Mouse (Mus musculus) liver, embryonic 12.5 days (tissue): Measurements from ENCODE around the gene Hexb. TPM values are rescaled to one million over a fixed set of nuclear protein-coding genes. Genes with fewer than 3 reads are reported as not detected.

ENCODE experiments used
- ATAC-seq: fragments of 200-750 bp; cut with Nextera tagmentation; 2 replicates; pipeline ENCODE4 v1.8.0; 2017; ENCODE audit warnings: moderate number of reproducible peaks, mild to moderate bottlenecking, moderate library complexity
- H3K27ac ChIP-seq: fragments of 300-500 bp; sonication (generic); 2 replicates; pipeline ENCODE4 v1.5.1; 2016; ENCODE audit warnings: mild to moderate bottlenecking
- H3K27me3 ChIP-seq: fragments of 300-500 bp; sonication (generic); replicated peaks from 2 replicates; pipeline ENCODE4 v1.6.1; 2016; ENCODE audit warnings: mild to moderate bottlenecking, moderate library complexity
- H3K36me3 ChIP-seq: fragments of 300-500 bp; sonication (generic); 2 replicates; pipeline ENCODE4 v1.6.1; 2016; ENCODE audit warnings: mild to moderate bottlenecking, moderate library complexity
- H3K4me1 ChIP-seq: fragments of 300-500 bp; sonication (generic); 2 replicates; pipeline ENCODE4 v1.6.1; 2016
- H3K4me2 ChIP-seq: fragments of 300-500 bp; sonication (generic); 2 replicates; pipeline ENCODE4 v1.6.1; 2016; ENCODE audit warnings: mild to moderate bottlenecking, moderate library complexity
- H3K4me3 ChIP-seq: fragments of 300-500 bp; sonication (generic); 2 replicates; pipeline ENCODE4 v1.5.1; 2016; ENCODE audit warnings: mild to moderate bottlenecking, moderate library complexity
- H3K9ac ChIP-seq: fragments of 300-500 bp; sonication (generic); 2 replicates; pipeline ENCODE4 v1.6.1; 2016; ENCODE audit warnings: mild to moderate bottlenecking, moderate library complexity
- H3K9me3 ChIP-seq: fragments of 300-500 bp; sonication (generic); replicated peaks from 2 replicates; pipeline ENCODE4 v1.6.1; 2016; ENCODE audit warnings: mild to moderate bottlenecking, moderate library complexity
- WGBS: fragments of 180-500 bp; shearing (Covaris S2); methylation state at CpG from one replicate; pipeline ENCODE4 v1.1.7; 2016; ENCODE audit not compliant: insufficient replicate concordance; 5-methylcytosine and 5-hydroxymethylcytosine counted together
- polyA plus RNA-seq: library from polyadenylated mRNA; unstranded; fragments of >200 nt; fragmentation: Nextera tagmentation; extraction: Ambion mirVana; gene quantifications from 2 replicates; pipeline ENCODE4 v1.2.1, GENCODE M21; 2016

Gene Hexb
- polyA plus RNA-seq, 1 experiment from 2014 or later: 14.1 TPM

GRCm38 (mm10) chr13:97239343-97240180, 41.4 kb upstream of the Hexb start:
- Histone ChIP-seq H3K4me2 (peak overlapping the region; percentile 89), H3K9ac (no peak overlapping the region), H3K27ac (peak overlapping the region; percentile 37; the same call in 1 of the 2 replicates), H3K27me3 (peaks cover 43% of the 10 kb centered on the region), H3K4me3 (peak overlapping the region; percentile 7), H3K9me3 (no peaks in the 10 kb centered on the region), H3K36me3 (no peaks in the 10 kb centered on the region), H3K4me1 (peaks cover 54% of the 10 kb centered on the region)
- ATAC-seq: no peak
- 3% methylated on average over 23 of the region's 23 CpGs for WGBS

GRCm38 (mm10) chr13:97238181-97238981, 40.2 kb upstream of the Hexb start:
- Histone ChIP-seq H3K4me1 (peaks cover 42% of the 10 kb centered on the region), H3K36me3 (no peaks in the 10 kb centered on the region), H3K27ac (no peak overlapping the region), H3K4me3 (no peak overlapping the region), H3K4me2 (no peak overlapping the region), H3K27me3 (peaks cover 43% of the 10 kb centered on the region), H3K9ac (no peak overlapping the region), H3K9me3 (no peaks in the 10 kb centered on the region)
- 35% methylated on average over 16 of the region's 16 CpGs for WGBS
- ATAC-seq: no peak

- no peak overlapping the region for H3K4me3 ChIP-seq
- H3K27ac ChIP-seq: no peak overlapping the region
- H3K4me1 ChIP-seq: peaks cover 35% of the 10 kb centered on the region; the same call in 1 of the 2 replicates
- ATAC-seq: no peak
- H3K9ac ChIP-seq: no peak overlapping the region
- no peaks in the 10 kb centered on the region for H3K36me3 ChIP-seq
- no peaks in the 10 kb centered on the region for H3K9me3 ChIP-seq
- 53% methylated on average over 3 of the region's 3 CpGs for WGBS
- H3K27me3 ChIP-seq: peaks cover 43% of the 10 kb centered on the region
- H3K4me2 ChIP-seq: no peak overlapping the region
These were observed 39.5 kb upstream of the Hexb start for GRCm38 (mm10) chr13:97237700-97238099.

- H3K4me1 ChIP-seq: peaks cover 20% of the 10 kb centered on the region; the same call in 1 of the 2 replicates
- no peak overlapping the region for H3K27ac ChIP-seq
- no peaks in the 10 kb centered on the region for H3K9me3 ChIP-seq
- no peak overlapping the region for H3K4me2 ChIP-seq
- no peaks in the 10 kb centered on the region for H3K36me3 ChIP-seq
- WGBS: 65% methylated on average over 6 of the region's 6 CpGs
- H3K4me3 ChIP-seq: no peak overlapping the region
- H3K9ac ChIP-seq: no peak overlapping the region
- no peak for ATAC-seq
- peaks cover 33% of the 10 kb centered on the region for H3K27me3 ChIP-seq
These were observed 37.8 kb upstream of the Hexb start for GRCm38 (mm10) chr13:97235911-97236310.

- ATAC-seq: no peak
- Histone ChIP-seq H3K4me2 (peak overlapping the region; percentile 57), H3K4me3 (peak overlapping the region; percentile 28), H3K9me3 (no peaks in the 10 kb centered on the region), H3K9ac (no peak overlapping the region), H3K4me1 (peaks cover 16% of the 10 kb centered on the region; the same call in 1 of the 2 replicates), H3K27ac (no peak overlapping the region), H3K27me3 (peaks cover 24% of the 10 kb centered on the region), H3K36me3 (no peaks in the 10 kb centered on the region)
- 17% methylated on average over 17 of the region's 17 CpGs for WGBS
These were observed 36.7 kb upstream of the Hexb start for GRCm38 (mm10) chr13:97234785-97235417.

- Histone ChIP-seq H3K4me3 (no peak overlapping the region), H3K36me3 (no peaks in the 10 kb centered on the region), H3K9ac (no peak overlapping the region), H3K4me1 (peaks cover 2% of the 10 kb centered on the region; the same call in 1 of the 2 replicates), H3K27ac (no peak overlapping the region), H3K9me3 (no peaks in the 10 kb centered on the region), H3K4me2 (no peak overlapping the region), H3K27me3 (peaks cover 5% of the 10 kb centered on the region; the same call in 1 of the 2 replicates)
- 61% methylated on average over 2 of the region's 2 CpGs for WGBS
- no peak for ATAC-seq
These were observed 34.9 kb upstream of the Hexb start for GRCm38 (mm10) chr13:97233092-97233491.

- no peak for ATAC-seq
- no peaks in the 10 kb centered on the region for H3K27me3 ChIP-seq
- no peak overlapping the region for H3K27ac ChIP-seq
- no peaks in the 10 kb centered on the region for H3K4me1 ChIP-seq
- no peaks in the 10 kb centered on the region for H3K36me3 ChIP-seq
- H3K9me3 ChIP-seq: no peaks in the 10 kb centered on the region
- no peak overlapping the region for H3K4me2 ChIP-seq
- no peak overlapping the region for H3K9ac ChIP-seq
- WGBS: 52% methylated on average over 3 of the region's 3 CpGs
- H3K4me3 ChIP-seq: no peak overlapping the region
These were observed 31.9 kb upstream of the Hexb start for GRCm38 (mm10) chr13:97230101-97230500.

- H3K36me3 ChIP-seq: no peaks in the 10 kb centered on the region
- H3K9me3 ChIP-seq: no peaks in the 10 kb centered on the region
- no peak overlapping the region for H3K4me3 ChIP-seq
- H3K27ac ChIP-seq: no peak overlapping the region
- no peak overlapping the region for H3K9ac ChIP-seq
- H3K4me1 ChIP-seq: peaks cover 5% of the 10 kb centered on the region; the same call in 1 of the 2 replicates
- H3K27me3 ChIP-seq: no peaks in the 10 kb centered on the region
- H3K4me2 ChIP-seq: no peak overlapping the region
- 75% methylated on average over 3 of the region's 3 CpGs for WGBS
- no peak for ATAC-seq
These were observed 29.6 kb upstream of the Hexb start for GRCm38 (mm10) chr13:97227795-97228194.

- 0 out of 2 replicates have a peak overlapping the region, but pooled peaks have one; percentile 56 for H3K27ac ChIP-seq
- ATAC-seq: no peak
- no peaks in the 10 kb centered on the region for H3K36me3 ChIP-seq
- H3K27me3 ChIP-seq: no peaks in the 10 kb centered on the region
- no peak overlapping the region for H3K4me3 ChIP-seq
- no peaks in the 10 kb centered on the region for H3K9me3 ChIP-seq
- H3K9ac ChIP-seq: no peak overlapping the region
- WGBS: 64% methylated on average over 17 of the region's 17 CpGs
- no peak overlapping the region for H3K4me2 ChIP-seq
- H3K4me1 ChIP-seq: peaks cover 5% of the 10 kb centered on the region; the same call in 1 of the 2 replicates
These were observed 27.0 kb upstream of the Hexb start for GRCm38 (mm10) chr13:97225130-97225529.

GRCm38 (mm10) chr13:97224341-97224982, 26.3 kb upstream of the Hexb start:
- Histone ChIP-seq H3K4me1 (peaks cover 5% of the 10 kb centered on the region; the same call in 1 of the 2 replicates), H3K27ac (peak overlapping the region; percentile 56; the same call in 1 of the 2 replicates), H3K9ac (no peak overlapping the region), H3K4me3 (no peak overlapping the region), H3K9me3 (no peaks in the 10 kb centered on the region), H3K4me2 (no peak overlapping the region), H3K36me3 (no peaks in the 10 kb centered on the region), H3K27me3 (no peaks in the 10 kb centered on the region)
- 57% methylated on average over 10 of the region's 10 CpGs for WGBS
- peak; percentile 64 for ATAC-seq

- H3K27ac ChIP-seq: no peak overlapping the region
- H3K4me2 ChIP-seq: no peak overlapping the region
- H3K9me3 ChIP-seq: no peaks in the 10 kb centered on the region
- H3K27me3 ChIP-seq: no peaks in the 10 kb centered on the region
- peaks cover 5% of the 10 kb centered on the region; the same call in 1 of the 2 replicates for H3K4me1 ChIP-seq
- no peaks in the 10 kb centered on the region for H3K36me3 ChIP-seq
- WGBS: 68% methylated on average over 8 of the region's 8 CpGs
- H3K9ac ChIP-seq: no peak overlapping the region
- peak; percentile 8; the same call in 1 of the 2 replicates for ATAC-seq
- no peak overlapping the region for H3K4me3 ChIP-seq
These were observed 25.7 kb upstream of the Hexb start for GRCm38 (mm10) chr13:97223856-97224255.
